Mouse (Mus musculus) E14TG2a.4 (cell line): ENCODE data around the gene Gstt4.
"Not testable (repeated sequence)": the region's sequence is repeated elsewhere in the genome, so short reads cannot be mapped to it uniquely, and the experiment has no call there.

ENCODE experiments used
- H3K27me3 ChIP-seq: 2 replicates; pipeline ENCODE4 v1.6.1; 2014; ENCODE audit warnings: low read length, control low read depth; ENCODE audit not compliant: insufficient read depth
- H3K36me3 ChIP-seq: 2 replicates; pipeline ENCODE4 v1.6.1; 2014; ENCODE audit warnings: low read length, control low read depth; ENCODE audit not compliant: insufficient read depth
- H3K4me1 ChIP-seq: replicated peaks from 2 replicates; pipeline ENCODE4 v1.6.1; 2014; ENCODE audit warnings: low read depth, low read length, control low read depth
- H3K4me3 ChIP-seq: replicated peaks from 2 replicates; pipeline ENCODE4 v1.5.1; 2014; ENCODE audit warnings: mild to moderate bottlenecking, low read length
- H3K9me3 ChIP-seq: 2 replicates; pipeline ENCODE4 v1.6.1; 2014; ENCODE audit warnings: low read length, control low read depth
- CTCF ChIP-seq: conservative IDR thresholded peaks from 2 replicates; pipeline ENCODE4 v1.5.1; 2014; ENCODE audit warnings: low read length
- NANOG ChIP-seq: IDR thresholded peaks from 2 replicates; pipeline ENCODE4 v1.6.1; 2014; ENCODE audit warnings: borderline replicate concordance, low read length, mixed read lengths
- POU5F1 ChIP-seq: IDR thresholded peaks from 2 replicates; pipeline ENCODE4 v1.6.1; 2014; ENCODE audit warnings: low read length, borderline replicate concordance

Gstt4 gene

GRCm38 (mm10) chr10:75776562-75776961 lies 45.8 kb downstream of the Gstt4 start:
- Histone ChIP-seq H3K36me3 (peaks cover 5% of the 10 kb centered on the region), H3K27me3 (peaks cover 27% of the 10 kb centered on the region)

GRCm38 (mm10) chr10:75774587-75774986 lies 47.8 kb downstream of the Gstt4 start:
- peaks cover 30% of the 10 kb centered on the region for H3K4me1 ChIP-seq
- peaks cover 14% of the 10 kb centered on the region for H3K27me3 ChIP-seq
- H3K9me3 ChIP-seq, result no peaks in the 10 kb centered on the region
- H3K4me3 ChIP-seq, result no peak overlapping the region
- TF ChIP-seq NANOG, result no peak
- no peak for TF ChIP-seq POU5F1
- TF ChIP-seq CTCF, result no peak
- peaks cover 22% of the 10 kb centered on the region for H3K36me3 ChIP-seq

More at GRCm38 (mm10) chr10:75776562-75776961, 45.8 kb downstream of the Gstt4 start:
- Histone ChIP-seq H3K9me3 (no peaks in the 10 kb centered on the region), H3K4me3 (no peak overlapping the region), H3K4me1 (peaks cover 45% of the 10 kb centered on the region)
- TF ChIP-seq POU5F1 (no peak), NANOG (no peak), CTCF (no peak)

GRCm38 (mm10) chr10:75774102-75774501 lies 48.2 kb downstream of the Gstt4 start:
- Histone ChIP-seq H3K4me1 (peaks cover 27% of the 10 kb centered on the region), H3K27me3 (peaks cover 9% of the 10 kb centered on the region), H3K9me3 (no peaks in the 10 kb centered on the region), H3K36me3 (peaks cover 23% of the 10 kb centered on the region), H3K4me3 (no peak overlapping the region)
- no peak for TF ChIP-seq NANOG
- TF ChIP-seq CTCF, result no peak
- TF ChIP-seq POU5F1, result no peak

DNA sequence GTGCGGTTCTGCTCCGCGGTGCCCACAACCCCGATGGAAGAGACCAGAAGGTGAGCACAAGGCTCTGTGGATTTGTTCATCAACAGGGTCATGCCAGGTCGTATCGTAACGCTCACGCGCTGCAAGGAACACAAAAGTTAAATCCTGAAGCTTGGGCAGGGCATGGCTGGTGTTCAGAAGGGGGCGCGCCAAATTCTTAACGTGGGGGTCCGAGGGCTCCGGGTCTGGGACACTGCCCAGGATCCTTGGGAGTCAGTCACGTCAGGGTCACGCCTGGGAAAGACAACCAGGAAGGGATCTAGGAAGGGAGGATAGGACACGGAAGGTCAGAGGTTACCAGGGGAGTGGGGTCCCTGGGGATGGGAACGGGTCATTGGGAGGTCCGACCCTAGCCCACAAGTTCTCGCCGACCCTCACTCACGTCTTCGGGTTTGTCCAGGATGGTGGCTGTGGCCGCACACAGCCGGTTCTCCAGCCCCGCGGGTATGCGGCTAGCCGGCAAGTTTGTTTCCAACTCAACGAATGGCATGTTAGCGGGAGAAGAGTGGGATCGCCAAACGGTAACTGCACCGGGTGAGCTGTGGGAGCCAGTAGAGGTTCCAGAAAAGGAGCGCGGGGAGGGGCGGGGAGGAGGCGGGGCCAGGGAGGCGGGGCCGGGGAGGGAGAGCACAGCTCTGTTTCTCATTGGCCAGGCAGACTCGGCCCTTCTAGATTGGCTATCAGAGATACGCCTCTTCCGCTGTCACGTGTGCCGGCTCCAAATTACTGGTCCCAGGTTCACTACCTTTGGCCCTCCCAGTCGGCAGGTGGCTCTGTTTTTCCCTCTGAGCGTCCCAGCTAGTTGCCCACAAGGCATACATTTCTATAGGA lies 49.3 kb downstream of the Gstt4 start, which contains the start of gene Ddt:
Gene Ddt (minus strand): TSS at position 620 of the 870 bp plus-strand sequence.
- peaks cover 23% of the 10 kb centered on the region for H3K36me3 ChIP-seq

GRCm38 (mm10) chr10:75767756-75768155 lies 54.6 kb downstream of the Gstt4 start:
- H3K36me3 ChIP-seq, result peaks cover 24% of the 10 kb centered on the region
- peaks cover 50% of the 10 kb centered on the region for H3K4me1 ChIP-seq
- not testable (repeated sequence) for H3K9me3 ChIP-seq, H3K27me3 ChIP-seq, H3K4me3 ChIP-seq

More for the DNA sequence above, 49.3 kb downstream of the Gstt4 start, which contains the start of gene Ddt:
- Histone ChIP-seq H3K4me3 (peak within 1 kb of the TSS; percentile 98), H3K4me1 (peaks cover 31% of the 10 kb centered on the region), H3K27me3 (no peaks in the 10 kb centered on the region), H3K9me3 (no peaks in the 10 kb centered on the region)
- no peak for TF ChIP-seq NANOG
- no peak for TF ChIP-seq CTCF
- TF ChIP-seq POU5F1, result no peak

DNA sequence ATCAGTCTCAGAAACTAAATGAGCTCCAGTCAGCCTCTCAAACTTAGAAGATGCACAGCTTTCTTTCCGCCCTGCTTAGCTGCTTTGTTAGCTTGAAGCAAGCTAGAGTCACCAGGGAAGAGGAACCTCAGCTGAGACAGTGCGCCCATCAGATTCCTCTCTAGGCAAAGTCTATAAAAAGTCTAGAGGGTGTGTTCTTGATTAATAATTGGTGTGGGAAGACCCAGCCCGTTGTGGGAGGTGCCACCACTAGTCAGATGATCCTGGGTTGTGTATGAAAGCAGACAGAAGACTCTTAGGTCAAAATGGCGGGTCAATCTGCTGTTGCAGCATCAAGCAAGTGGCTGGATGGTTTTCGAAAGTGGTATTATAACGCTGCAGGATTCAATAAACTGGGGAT lies 55.5 kb downstream of the Gstt4 start:
- H3K4me3 ChIP-seq, result no peak overlapping the region
- no peaks in the 10 kb centered on the region for H3K27me3 ChIP-seq
- peaks cover 46% of the 10 kb centered on the region for H3K4me1 ChIP-seq
- TF ChIP-seq POU5F1 (no peak), CTCF (no peak), NANOG (no peak)
- H3K9me3 ChIP-seq, result no peaks in the 10 kb centered on the region
- peaks cover 29% of the 10 kb centered on the region for H3K36me3 ChIP-seq
